Mouse (Mus musculus) MEL (cell line): Measurements from ENCODE around the gene Ndufaf2. TPM values are rescaled to one million over a fixed set of nuclear protein-coding genes. Genes with fewer than 3 reads are reported as not detected.

Experiments
- DNase-seq: peaks from one replicate; pipeline ENCODE4 v3.0.0; 2011; ENCODE audit warnings: low read depth, low spot score
- H3K27ac ChIP-seq: 2 replicates; pipeline ENCODE4 v1.5.1; 2012; ENCODE audit warnings: low read depth, mild to moderate bottlenecking, control low read depth, low read length, moderate library complexity; ENCODE audit not compliant: control insufficient read depth
- H3K27me3 ChIP-seq, 2 experiments: fragments of 150-350 bp in 1 of 2; sonication (generic) in 1 of 2; 2 replicates each; pipeline ENCODE4 v1.6.1; 2012; ENCODE audit warnings: low read length in 2 of 2, mild to moderate bottlenecking in 2 of 2, improper control_type of control experiment in 1 of 2, moderate library complexity in 1 of 2; ENCODE audit not compliant: insufficient read depth in 2 of 2, control insufficient read depth in 1 of 2
- H3K36me3 ChIP-seq, 2 experiments: 2 replicates each; pipeline ENCODE4 v1.6.1; 2012 to 2014; ENCODE audit warnings: low read length in 2 of 2, improper control_type of control experiment in 1 of 2, inconsistent platforms in 1 of 2, mild to moderate bottlenecking in 1 of 2; ENCODE audit not compliant: insufficient read depth in 2 of 2, control insufficient read depth in 1 of 2
- H3K4me1 ChIP-seq, 2 experiments: fragments of 150-350 bp in 1 of 2; sonication (generic) in 1 of 2; 2 replicates each; pipeline ENCODE4 v1.6.1; 2012; ENCODE audit warnings: low read length in 2 of 2, improper control_type of control experiment in 1 of 2, mild to moderate bottlenecking in 1 of 2; ENCODE audit not compliant: insufficient read depth in 2 of 2, control insufficient read depth in 1 of 2
- H3K4me3 ChIP-seq, 2 experiments: fragments of 150-350 bp in 1 of 2; sonication (generic) in 1 of 2; 2 replicates each; pipeline ENCODE4 v1.5.1; 2012; ENCODE audit warnings: low read depth in 2 of 2, low read length in 2 of 2, mild to moderate bottlenecking in 2 of 2, moderate library complexity in 2 of 2, control low read depth in 1 of 2, improper control_type of control experiment in 1 of 2; ENCODE audit not compliant: control insufficient read depth in 1 of 2, insufficient read depth in 1 of 2
- H3K79me2 ChIP-seq: 2 replicates; pipeline ENCODE4 v1.6.1; 2012; ENCODE audit warnings: mild to moderate bottlenecking, low read length, moderate library complexity; ENCODE audit not compliant: control insufficient read depth, poor library complexity, insufficient read depth
- H3K9ac ChIP-seq: 2 replicates; pipeline ENCODE4 v1.6.1; 2012; ENCODE audit warnings: low read depth, mild to moderate bottlenecking, control low read depth, low read length, moderate library complexity; ENCODE audit not compliant: control insufficient read depth, poor library complexity, severe bottlenecking
- H3K9me3 ChIP-seq: fragments of 150-350 bp; sonication (generic); replicated peaks from 2 replicates; pipeline ENCODE4 v1.6.1; 2012; ENCODE audit warnings: mild to moderate bottlenecking, low read length, improper control_type of control experiment, moderate library complexity; ENCODE audit not compliant: insufficient read depth
- BHLHE40 ChIP-seq: IDR thresholded peaks from 2 replicates; pipeline ENCODE4 v1.6.1; 2012; ENCODE audit warnings: low read depth, mild to moderate bottlenecking, inconsistent platforms, low read length, improper control_type of control experiment, borderline replicate concordance
- CHD1 ChIP-seq: IDR thresholded peaks from 2 replicates; pipeline ENCODE4 v1.6.1; 2012; ENCODE audit warnings: low read depth, mild to moderate bottlenecking, inconsistent platforms, low read length, improper control_type of control experiment
- CHD2 ChIP-seq: IDR thresholded peaks from 2 replicates; pipeline ENCODE4 v1.6.1; 2011; ENCODE audit warnings: low read length, improper control_type of control experiment
- CTCF ChIP-seq, 3 experiments: IDR thresholded peaks in 2 of 3; conservative IDR thresholded peaks in 1 of 3; 2 replicates each; pipeline ENCODE4 v1.5.1; 2011 to 2012; ENCODE audit warnings: low read length in 3 of 3, low read depth in 2 of 3, mild to moderate bottlenecking in 2 of 3, improper control_type of control experiment in 1 of 3, inconsistent platforms in 1 of 3, mixed read lengths in 1 of 3, moderate library complexity in 1 of 3; ENCODE audit not compliant: control insufficient read depth in 1 of 3, insufficient read depth in 1 of 3, poor library complexity in 1 of 3, severe bottlenecking in 1 of 3
- E2F4 ChIP-seq: IDR thresholded peaks from 2 replicates; pipeline ENCODE4 v1.6.1; 2011; ENCODE audit warnings: low read depth, low read length, improper control_type of control experiment, borderline replicate concordance
- ELF1 ChIP-seq: IDR thresholded peaks from 2 replicates; pipeline ENCODE4 v1.6.1; 2014; ENCODE audit warnings: low read depth, mild to moderate bottlenecking, inconsistent platforms, low read length, improper control_type of control experiment, moderate library complexity
- EP300 ChIP-seq, 2 experiments: IDR thresholded peaks; 2 replicates each; pipeline ENCODE4 v1.6.1; 2011; ENCODE audit warnings: improper control_type of control experiment in 2 of 2, low read length in 2 of 2, low read depth in 1 of 2, mild to moderate bottlenecking in 1 of 2
- ETS1 ChIP-seq: IDR thresholded peaks from 2 replicates; pipeline ENCODE4 v1.6.1; 2012; ENCODE audit warnings: low read depth, mild to moderate bottlenecking, inconsistent platforms, low read length, improper control_type of control experiment, moderate library complexity
- GABPA ChIP-seq: IDR thresholded peaks from 2 replicates; pipeline ENCODE4 v1.6.1; 2012; ENCODE audit warnings: low read depth, mild to moderate bottlenecking, inconsistent platforms, low read length, improper control_type of control experiment, moderate library complexity
- HCFC1 ChIP-seq: IDR thresholded peaks from 2 replicates; pipeline ENCODE4 v1.6.1; 2012; ENCODE audit warnings: low read depth, mild to moderate bottlenecking, inconsistent platforms, low read length, improper control_type of control experiment, moderate library complexity
- JUND ChIP-seq: IDR thresholded peaks from 2 replicates; pipeline ENCODE4 v1.6.1; 2011; ENCODE audit warnings: low read depth, mild to moderate bottlenecking, improper control_type of control experiment, low read length
- KAT2A ChIP-seq: conservative IDR thresholded peaks from 2 replicates; pipeline ENCODE4 v1.6.1; 2012; ENCODE audit warnings: low read depth, low read length, improper control_type of control experiment, inconsistent platforms
- MAFK ChIP-seq: IDR thresholded peaks from 2 replicates; pipeline ENCODE4 v1.6.1; 2011; ENCODE audit warnings: low read depth, mild to moderate bottlenecking, low read length, improper control_type of control experiment, borderline replicate concordance
- MAX ChIP-seq: IDR thresholded peaks from 2 replicates; pipeline ENCODE4 v1.6.1; 2011; ENCODE audit warnings: low read length, improper control_type of control experiment
- MXI1 ChIP-seq: IDR thresholded peaks from 2 replicates; pipeline ENCODE4 v1.6.1; 2011; ENCODE audit warnings: mild to moderate bottlenecking, low read depth, low read length, improper control_type of control experiment
- MYC ChIP-seq: IDR thresholded peaks from 2 replicates; pipeline ENCODE4 v1.6.1; 2011; ENCODE audit warnings: low read depth, mild to moderate bottlenecking, low read length, improper control_type of control experiment, moderate library complexity
- NELFE ChIP-seq: IDR thresholded peaks from 2 replicates; pipeline ENCODE4 v1.6.1; 2011; ENCODE audit warnings: low read depth, low read length, improper control_type of control experiment
- NRF1 ChIP-seq: IDR thresholded peaks from 2 replicates; pipeline ENCODE4 v1.6.1; 2014; ENCODE audit warnings: low read depth, mild to moderate bottlenecking, inconsistent platforms, low read length, improper control_type of control experiment, moderate library complexity; ENCODE audit not compliant: poor library complexity, insufficient read depth, severe bottlenecking
- POLR2AphosphoS5 ChIP-seq: IDR thresholded peaks from 2 replicates; pipeline ENCODE4 v1.6.1; 2012; ENCODE audit warnings: low read depth, borderline replicate concordance, mild to moderate bottlenecking, inconsistent platforms, low read length, moderate library complexity, mixed read lengths
- RAD21 ChIP-seq: IDR thresholded peaks from 2 replicates; pipeline ENCODE4 v1.6.1; 2011; ENCODE audit warnings: mild to moderate bottlenecking, low read depth, low read length, improper control_type of control experiment
- RCOR1 ChIP-seq: IDR thresholded peaks from 2 replicates; pipeline ENCODE4 v1.6.1; 2012; ENCODE audit warnings: low read depth, mild to moderate bottlenecking, inconsistent platforms, low read length, improper control_type of control experiment
- TAL1 ChIP-seq: IDR thresholded peaks from 2 replicates; pipeline ENCODE4 v1.6.1; 2012; ENCODE audit warnings: mild to moderate bottlenecking, inconsistent platforms, low read length, moderate library complexity, mixed read lengths
- TBP ChIP-seq: IDR thresholded peaks from 2 replicates; pipeline ENCODE4 v1.8.0; 2011; ENCODE audit warnings: low read depth, low read length, improper control_type of control experiment
- TCF12 ChIP-seq: IDR thresholded peaks from 2 replicates; pipeline ENCODE4 v1.6.1; 2014; ENCODE audit warnings: low read depth, mild to moderate bottlenecking, inconsistent platforms, low read length, improper control_type of control experiment, moderate library complexity
- UBTF ChIP-seq: IDR thresholded peaks from 2 replicates; pipeline ENCODE4 v1.6.1; 2012; ENCODE audit warnings: low read depth, mild to moderate bottlenecking, inconsistent platforms, low read length, improper control_type of control experiment, moderate library complexity, borderline replicate concordance; ENCODE audit not compliant: insufficient read depth
- ZKSCAN1 ChIP-seq: IDR thresholded peaks from 2 replicates; pipeline ENCODE4 v1.6.1; 2012; ENCODE audit warnings: low read depth, mild to moderate bottlenecking, inconsistent platforms, low read length, improper control_type of control experiment, moderate library complexity
- ZNF384 ChIP-seq: IDR thresholded peaks from 2 replicates; pipeline ENCODE4 v1.6.1; 2012; ENCODE audit warnings: low read depth, mild to moderate bottlenecking, inconsistent platforms, low read length, improper control_type of control experiment
- polyA plus RNA-seq, 2 experiments: library from polyadenylated mRNA; stranded (reverse) in 1 of 2; unstranded in 1 of 2; fragments of >175 nt in 1 of 2; fragments of >200 nt in 1 of 2; gene quantifications; 2 replicates each; pipeline versions ENCODE4 v1.2.1 to v1.2.4; 2012; ENCODE audit warnings: low replicate concordance in 2 of 2, low read depth in 1 of 2; ENCODE audit not compliant: insufficient read length in 2 of 2, insufficient read depth in 1 of 2, missing spikeins in 1 of 2
- total RNA-seq: library from RNA; depleted of rRNA; stranded (reverse); fragments of 300-350 nt; gene quantifications from 2 replicates; pipeline ENCODE4 v1.2.3, GENCODE M21; 2012

Gene Ndufaf2
- total and polyA plus RNA-seq, 3 experiments, result 50.9 to 76.0 TPM; not detected in 1

DNA sequence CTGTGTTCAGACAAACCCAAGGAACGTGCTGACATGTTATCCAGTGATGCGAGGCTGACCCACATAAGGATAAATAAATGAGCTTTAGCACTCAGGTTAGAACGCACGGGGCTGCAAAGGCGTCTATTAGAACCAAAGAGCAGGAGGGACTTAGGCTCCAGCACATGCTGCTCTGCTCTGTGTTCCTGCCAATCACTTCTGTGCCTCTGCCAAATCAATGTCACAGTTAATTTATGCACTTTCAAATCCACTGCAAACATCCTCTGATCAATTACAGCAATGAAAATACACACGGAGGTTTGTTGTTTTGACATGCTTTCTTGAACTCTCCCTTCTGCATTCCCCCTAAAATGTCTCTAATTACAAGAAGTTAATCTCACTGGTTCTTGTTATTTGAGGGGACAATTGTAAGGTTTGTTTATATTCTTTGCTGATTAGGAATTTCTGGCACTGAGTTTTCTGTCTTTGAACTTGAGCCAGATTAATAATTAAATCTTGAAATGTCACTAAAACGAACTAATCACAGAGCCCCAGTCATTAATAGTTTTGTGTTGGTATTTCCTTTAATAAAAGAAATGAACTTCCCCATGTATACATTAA is 98.0 kb downstream of the Ndufaf2 start:
- Histone ChIP-seq H3K4me1 (peaks cover 0 to 10% of the 10 kb centered on the region in 2 experiments; a peak in 3 of 4 replicates), H3K79me2 (no peaks in the 10 kb centered on the region), H3K4me3 (no peak overlapping the region), H3K36me3 (peaks cover 0 to 9% of the 10 kb centered on the region in 2 experiments; a peak in 2 of 4 replicates)
- TF ChIP-seq CHD1 (no peak), HCFC1 (no peak), BHLHE40 (no peak), ETS1 (no peak), NELFE (no peak), RAD21 (no peak), ELF1 (no peak), CHD2 (no peak), MXI1 (no peak), TBP (no peak), E2F4 (no peak), GABPA (no peak), ZKSCAN1 (no peak)
- TF ChIP-seq, all 39 proteins: peak for 0
- Histone ChIP-seq H3K9me3 (no peaks in the 10 kb centered on the region), H3K27me3 (no peaks in the 10 kb centered on the region), H3K27ac (no peak overlapping the region), H3K9ac (no peak overlapping the region)
- no peak for DNase-seq

DNA sequence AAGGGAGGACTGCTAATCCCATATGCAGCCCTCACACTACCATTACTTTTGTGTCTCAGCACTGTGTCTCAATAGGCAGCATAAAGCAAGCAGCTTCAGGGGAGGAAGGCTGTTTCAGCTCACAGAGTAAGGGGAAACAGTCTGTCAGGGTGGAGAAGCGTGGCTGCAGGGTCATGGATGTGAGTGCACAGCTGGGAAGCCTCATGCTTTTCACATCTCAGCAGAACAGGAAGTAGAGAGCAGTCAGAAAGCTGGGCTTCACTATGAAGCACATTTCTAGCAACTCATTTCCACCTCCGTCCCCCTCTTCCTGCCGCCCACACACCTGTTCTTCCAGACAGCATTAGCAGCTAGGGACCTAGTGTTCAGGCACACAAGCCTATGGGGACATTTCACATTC is 101.5 kb downstream of the Ndufaf2 start:
- Histone ChIP-seq H3K27ac (no peak overlapping the region), H3K9ac (no peak overlapping the region), H3K4me3 (no peak overlapping the region), H3K4me1 (peaks cover 0 to 8% of the 10 kb centered on the region in 2 experiments; a peak in 2 of 4 replicates), H3K36me3 (peaks cover 0 to 6% of the 10 kb centered on the region in 2 experiments; a peak in 2 of 4 replicates), H3K27me3 (no peaks in the 10 kb centered on the region), H3K9me3 (no peaks in the 10 kb centered on the region), H3K79me2 (no peaks in the 10 kb centered on the region)
- TF ChIP-seq BHLHE40 (no peak), CTCF (IDR thresholded peaks at IDR 0.05 in 2 of 3, conservative IDR thresholded peaks at IDR 0.05 in 1 of 3; ENCODE audit: control insufficient read depth in 1 of 3, insufficient read depth in 1 of 3, low read depth in 2 of 3, low read length in 3 of 3, poor library complexity in 1 of 3, severe bottlenecking in 1 of 3) (no peak), CHD1 (no peak), RCOR1 (no peak), RAD21 (no peak), KAT2A (no peak), MAX (peak; percentile 36; the same call in 1 of the 2 replicates), JUND (no peak), ZKSCAN1 (no peak), TCF12 (no peak), ZNF384 (no peak), UBTF (no peak), MAFK (no peak), ETS1 (no peak), MYC (0 out of 2 replicates have a peak, but pooled peaks have one; percentile 52), NRF1 (no peak), NELFE (no peak; the same call in 1 of the 2 replicates), TAL1 (no peak), GABPA (no peak), CHD2 (no peak), POLR2AphosphoS5 (no peak), MXI1 (no peak), EP300 (IDR thresholded peaks at IDR 0.05; ENCODE audit: low read depth in 1 of 2, low read length in 2 of 2) (0 out of 4 replicates have a peak, but pooled peaks of 1 of the 2 experiments have one; percentile 15)
- peak; percentile 49 for DNase-seq
